Mouse (Mus musculus) intestine, embryonic 16.5 days (tissue): ENCODE data around the gene Msl1. TPM values are rescaled to one million over a fixed set of nuclear protein-coding genes. Genes with fewer than 3 reads are reported as not detected.

Experiments used
- ATAC-seq: fragments of 200-750 bp; cut with Nextera tagmentation; 2 replicates; pipeline ENCODE4 v1.8.0; 2017; ENCODE audit warnings: moderate TSS enrichment, moderate library complexity
- H3K27ac ChIP-seq: fragments of 300-500 bp; sonication (generic); 2 replicates; pipeline ENCODE4 v1.5.1; 2014; ENCODE audit warnings: mild to moderate bottlenecking, low read length
- H3K27me3 ChIP-seq: fragments of 300-500 bp; sonication (generic); replicated peaks from 2 replicates; pipeline ENCODE4 v1.6.1; 2014; ENCODE audit warnings: low read length, control low read depth, mixed read lengths; ENCODE audit not compliant: control insufficient read depth, insufficient read depth
- H3K36me3 ChIP-seq: fragments of 300-500 bp; sonication (generic); 2 replicates; pipeline ENCODE4 v1.6.1; 2014; ENCODE audit warnings: low read length, control low read depth; ENCODE audit not compliant: control insufficient read depth, insufficient read depth
- H3K4me1 ChIP-seq: fragments of 300-500 bp; sonication (generic); 2 replicates; pipeline ENCODE4 v1.6.1; 2014; ENCODE audit warnings: low read length, control low read depth, mixed read lengths; ENCODE audit not compliant: control insufficient read depth, insufficient read depth
- H3K4me2 ChIP-seq: fragments of 300-500 bp; sonication (generic); 2 replicates; pipeline ENCODE4 v1.6.1; 2014; ENCODE audit warnings: low read depth, low read length, control low read depth
- H3K4me3 ChIP-seq: fragments of 300-500 bp; sonication (generic); 2 replicates; pipeline ENCODE4 v1.5.1; 2014; ENCODE audit warnings: mild to moderate bottlenecking, low read length
- H3K9ac ChIP-seq: fragments of 300-500 bp; sonication (generic); 2 replicates; pipeline ENCODE4 v1.6.1; 2014; ENCODE audit warnings: low read depth, low read length
- H3K9me3 ChIP-seq: fragments of 300-500 bp; sonication (generic); 2 replicates; pipeline ENCODE4 v1.6.1; 2016; ENCODE audit warnings: low read length, control low read depth; ENCODE audit not compliant: control insufficient read depth
- WGBS: fragments of 180-500 bp; shearing (Covaris S2); extraction: QIAGEN DNeasy Blood & Tissue Kit; methylation state at CpG from one replicate; pipeline ENCODE4 v1.1.7; 2014; 5-methylcytosine and 5-hydroxymethylcytosine counted together
- polyA plus RNA-seq: library from polyadenylated mRNA; unstranded; fragments of >200 nt; fragmentation: Nextera tagmentation; extraction: Ambion mirVana; gene quantifications from 2 replicates; pipeline ENCODE4 v1.2.1, GENCODE M21; 2015

The Msl1 gene
- polyA plus RNA-seq, 1 experiment from 2014 or later, result 13.5 TPM

DNA sequence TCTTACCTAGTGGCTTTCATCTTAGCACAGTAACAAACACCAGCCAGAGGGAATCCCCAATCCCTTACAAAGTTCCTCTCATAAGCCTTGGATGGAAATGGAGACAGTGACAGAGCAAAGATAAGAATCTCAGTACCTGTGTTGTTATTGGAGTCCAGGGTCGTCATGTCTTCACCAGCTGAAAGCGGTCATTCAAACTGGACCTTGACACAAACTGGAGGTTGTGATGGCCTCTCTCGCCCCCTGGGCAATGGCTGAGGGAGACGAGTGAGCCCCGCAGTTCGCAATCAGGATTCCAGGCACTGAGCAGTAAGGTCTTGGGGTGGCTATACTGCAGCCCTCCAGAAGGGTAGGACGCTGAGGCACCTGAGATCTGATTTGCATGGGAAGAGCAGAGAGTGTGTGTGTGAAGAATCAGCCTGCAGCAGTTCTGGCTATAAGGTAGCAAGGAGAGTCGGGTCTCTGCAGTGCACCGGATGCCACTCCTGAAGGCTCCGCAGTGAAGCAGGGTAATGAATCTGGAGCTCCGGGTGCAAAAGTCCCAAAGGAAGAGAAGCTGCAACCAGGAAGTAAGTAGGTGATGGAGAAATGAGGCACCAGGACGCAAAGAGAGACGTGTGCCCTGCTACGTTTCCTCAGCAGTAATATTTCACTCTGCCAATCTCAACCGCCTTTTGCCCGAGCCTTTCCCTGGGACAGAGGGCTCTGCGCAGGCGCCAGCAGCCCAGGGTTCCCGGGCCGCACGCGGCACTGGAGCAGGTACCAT is 20.6 kb upstream of the Msl1 start, which contains the start of gene Nr1d1:
Nr1d1 (minus strand) TSS at position 752 of the 766 bp plus-strand sequence.
- H3K27me3 ChIP-seq, result no peaks in the 10 kb centered on the region
- no peaks in the 10 kb centered on the region for H3K36me3 ChIP-seq
- H3K4me1 ChIP-seq, result peaks cover 64% of the 10 kb centered on the region
- no peaks in the 10 kb centered on the region for H3K9me3 ChIP-seq
- H3K4me2 ChIP-seq, result peak within 1 kb of the TSS; percentile 88
- ATAC-seq, result peak; percentile 3; the same call in 1 of the 2 replicates
- peak within 1 kb of the TSS; percentile 66 for H3K9ac ChIP-seq
- H3K27ac ChIP-seq, result peak within 1 kb of the TSS; percentile 90
- H3K4me3 ChIP-seq, result peak within 1 kb of the TSS; percentile 47
- WGBS, result under 1% methylated on average over 22 of the region's 22 CpGs

GRCm38 (mm10) chr11:98775348-98776051 is 19.8 kb upstream of the Msl1 start:
- H3K4me2 ChIP-seq, result peak overlapping the region; percentile 88
- H3K36me3 ChIP-seq, result no peaks in the 10 kb centered on the region
- peaks cover 64% of the 10 kb centered on the region for H3K4me1 ChIP-seq
- no peaks in the 10 kb centered on the region for H3K27me3 ChIP-seq
- peak overlapping the region; percentile 66 for H3K9ac ChIP-seq
- H3K9me3 ChIP-seq, result no peaks in the 10 kb centered on the region
- ATAC-seq, result peak; percentile 71
- peak overlapping the region; percentile 90 for H3K27ac ChIP-seq
- peak overlapping the region; percentile 47 for H3K4me3 ChIP-seq
- 3% methylated on average over 15 of the region's 15 CpGs for WGBS

GRCm38 (mm10) chr11:98776052-98776764 is 19.1 kb upstream of the Msl1 start:
- no peak for ATAC-seq
- peak overlapping the region; percentile 90 for H3K27ac ChIP-seq
- no peaks in the 10 kb centered on the region for H3K36me3 ChIP-seq
- H3K9ac ChIP-seq, result peak overlapping the region; percentile 53
- peaks cover 66% of the 10 kb centered on the region for H3K4me1 ChIP-seq
- H3K9me3 ChIP-seq, result no peaks in the 10 kb centered on the region
- H3K4me2 ChIP-seq, result peak overlapping the region; percentile 88; the same call in 1 of the 2 replicates
- no peak overlapping the region; the same call in 1 of the 2 replicates for H3K4me3 ChIP-seq
- H3K27me3 ChIP-seq, result no peaks in the 10 kb centered on the region
- WGBS, result 35% methylated on average over 12 of the region's 12 CpGs

DNA sequence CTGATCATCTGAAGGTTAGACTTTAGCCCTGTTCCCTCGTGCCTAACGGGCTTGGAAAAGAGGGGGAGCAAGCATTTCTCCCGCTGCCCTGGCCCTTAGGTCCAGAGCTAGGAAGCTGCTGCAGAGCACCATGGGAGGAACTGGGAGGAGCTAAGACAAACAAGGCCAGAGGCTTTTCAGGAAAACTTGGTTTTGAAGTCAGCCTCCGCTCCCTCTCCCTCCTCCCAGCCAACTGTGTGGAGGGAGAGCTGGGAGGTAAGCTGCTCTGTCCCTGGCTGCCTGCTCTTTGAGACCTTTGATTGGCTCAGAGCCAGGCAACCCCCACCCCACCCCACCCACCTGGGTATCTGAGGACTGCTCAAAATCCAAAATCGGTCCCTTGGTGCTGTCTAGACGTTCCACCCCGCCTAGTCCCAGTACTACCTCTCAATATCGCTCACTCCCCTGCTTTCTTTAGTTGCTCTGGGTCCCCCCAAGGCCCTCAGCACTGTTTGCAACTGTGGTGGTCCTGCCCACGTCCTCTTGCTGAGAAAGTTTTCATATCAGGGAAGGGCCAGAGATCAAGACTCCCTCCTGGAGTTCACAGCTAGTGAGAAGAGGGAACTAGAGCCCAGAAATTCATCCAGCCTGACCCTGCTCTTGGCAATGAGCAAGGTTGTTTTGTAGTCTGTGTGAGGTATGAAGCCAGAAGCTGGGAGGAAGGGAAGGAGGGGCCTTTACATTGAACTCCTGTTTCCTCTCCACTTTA is 18.3 kb upstream of the Msl1 start:
- no peak for ATAC-seq
- peak overlapping the region; percentile 26 for H3K4me2 ChIP-seq
- H3K9ac ChIP-seq, result peak overlapping the region; percentile 53
- H3K4me3 ChIP-seq, result no peak overlapping the region
- no peaks in the 10 kb centered on the region for H3K9me3 ChIP-seq
- H3K4me1 ChIP-seq, result peaks cover 66% of the 10 kb centered on the region
- peak overlapping the region; percentile 90 for H3K27ac ChIP-seq
- H3K27me3 ChIP-seq, result no peaks in the 10 kb centered on the region
- no peaks in the 10 kb centered on the region for H3K36me3 ChIP-seq
- WGBS, result 7% methylated on average over 9 of the region's 9 CpGs

DNA sequence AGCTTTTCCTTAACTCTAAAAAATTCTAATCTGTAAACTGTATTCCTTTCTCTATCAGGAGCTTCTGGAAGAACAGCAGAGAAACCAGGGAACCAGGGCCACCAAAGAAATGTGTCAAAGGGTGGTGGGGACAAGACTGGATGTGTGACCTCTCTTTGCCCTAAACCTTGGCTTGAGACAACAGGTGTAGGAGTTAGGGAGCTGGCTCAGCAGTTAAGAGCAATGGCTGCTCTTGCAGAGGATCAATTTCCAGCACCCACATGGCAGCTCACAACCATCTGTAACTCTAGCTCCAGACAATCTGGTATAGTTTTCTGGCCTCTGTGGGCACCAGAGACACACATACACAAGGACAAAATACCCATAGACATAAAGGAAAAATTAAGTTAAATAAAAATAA is 17.4 kb upstream of the Msl1 start:
- Histone ChIP-seq H3K4me3 (no peak overlapping the region), H3K4me1 (peaks cover 67% of the 10 kb centered on the region), H3K4me2 (no peak overlapping the region), H3K9me3 (no peaks in the 10 kb centered on the region), H3K36me3 (no peaks in the 10 kb centered on the region), H3K27ac (peak overlapping the region; percentile 30; the same call in 1 of the 2 replicates), H3K9ac (no peak overlapping the region), H3K27me3 (no peaks in the 10 kb centered on the region)
- ATAC-seq, result no peak

GRCm38 (mm10) chr11:98781851-98782512 is 13.3 kb upstream of the Msl1 start:
- no peaks in the 10 kb centered on the region for H3K36me3 ChIP-seq
- peak overlapping the region; percentile 36; the same call in 1 of the 2 replicates for H3K9ac ChIP-seq
- peak overlapping the region; percentile 97 for H3K27ac ChIP-seq
- peaks cover 62% of the 10 kb centered on the region for H3K4me1 ChIP-seq
- no peak overlapping the region for H3K4me3 ChIP-seq
- 22% methylated on average over 14 of the region's 14 CpGs for WGBS
- H3K4me2 ChIP-seq, result peak overlapping the region; percentile 55; the same call in 1 of the 2 replicates
- H3K9me3 ChIP-seq, result no peaks in the 10 kb centered on the region
- ATAC-seq, result no peak
- H3K27me3 ChIP-seq, result no peaks in the 10 kb centered on the region

- Histone ChIP-seq H3K4me3 (peak overlapping the region; percentile 40), H3K4me2 (peak overlapping the region; percentile 55), H3K9me3 (no peaks in the 10 kb centered on the region), H3K27ac (peak overlapping the region; percentile 97), H3K27me3 (no peaks in the 10 kb centered on the region), H3K4me1 (peaks cover 59% of the 10 kb centered on the region), H3K36me3 (no peaks in the 10 kb centered on the region), H3K9ac (peak overlapping the region; percentile 65)
- ATAC-seq, result no peak
- 8% methylated on average over 17 of the region's 17 CpGs for WGBS
Measured at GRCm38 (mm10) chr11:98782651-98783235, 12.6 kb upstream of the Msl1 start.

GRCm38 (mm10) chr11:98783236-98783696 is 12.1 kb upstream of the Msl1 start:
- no peaks in the 10 kb centered on the region for H3K9me3 ChIP-seq
- H3K4me1 ChIP-seq, result peaks cover 55% of the 10 kb centered on the region
- ATAC-seq, result peak; percentile 83
- peak overlapping the region; percentile 65 for H3K9ac ChIP-seq
- under 1% methylated on average over 20 of the region's 20 CpGs for WGBS
- peak overlapping the region; percentile 40 for H3K4me3 ChIP-seq
- no peaks in the 10 kb centered on the region for H3K36me3 ChIP-seq
- peak overlapping the region; percentile 55 for H3K4me2 ChIP-seq
- H3K27me3 ChIP-seq, result no peaks in the 10 kb centered on the region
- peak overlapping the region; percentile 97 for H3K27ac ChIP-seq
